Mouse (Mus musculus) liver, postnatal 0 days (tissue): ENCODE measurements around the gene Hoxb9. TPM values are rescaled to one million over a fixed set of nuclear protein-coding genes. Genes with fewer than 3 reads are reported as not detected.

Experiments used
- ATAC-seq: fragments of 200-750 bp; cut with Nextera tagmentation; 2 replicates; pipeline ENCODE4 v1.8.0; 2017; ENCODE audit warnings: mild to moderate bottlenecking, moderate library complexity
- DNase-seq: peaks from one replicate; pipeline ENCODE4 v3.0.0-alpha.2; 2016
- H3K27ac ChIP-seq: fragments of 300-500 bp; sonication (generic); 2 replicates; pipeline ENCODE4 v1.5.1; 2014; ENCODE audit warnings: antibody characterized with exemption, moderate library complexity, mild to moderate bottlenecking, low read depth
- H3K27me3 ChIP-seq: fragments of 300-500 bp; sonication (generic); 2 replicates; pipeline ENCODE4 v1.6.1; 2014; ENCODE audit warnings: low read length, control low read depth, mixed read lengths; ENCODE audit not compliant: insufficient read depth
- H3K36me3 ChIP-seq: fragments of 300-500 bp; sonication (generic); replicated peaks from 2 replicates; pipeline ENCODE4 v1.6.1; 2014; ENCODE audit warnings: mild to moderate bottlenecking, control low read depth, low read length, moderate library complexity, mixed read lengths; ENCODE audit not compliant: insufficient read depth
- H3K4me1 ChIP-seq: fragments of 300-500 bp; sonication (generic); 2 replicates; pipeline ENCODE4 v1.6.1; 2014; ENCODE audit warnings: antibody characterized with exemption, mild to moderate bottlenecking, control low read depth; ENCODE audit not compliant: insufficient read depth
- H3K4me2 ChIP-seq: fragments of 300-500 bp; sonication (generic); 2 replicates; pipeline ENCODE4 v1.6.1; 2014; ENCODE audit warnings: low read depth, mild to moderate bottlenecking, low read length, moderate library complexity, mixed read lengths
- H3K4me3 ChIP-seq: fragments of 300-500 bp; sonication (generic); 2 replicates; pipeline ENCODE4 v1.5.1; 2014; ENCODE audit warnings: low read depth, low read length
- H3K9ac ChIP-seq: fragments of 300-500 bp; sonication (generic); replicated peaks from 2 replicates; pipeline ENCODE4 v1.6.1; 2014; ENCODE audit warnings: mild to moderate bottlenecking, moderate library complexity
- H3K9me3 ChIP-seq: fragments of 300-500 bp; sonication (generic); 2 replicates; pipeline ENCODE4 v1.6.1; 2016; ENCODE audit warnings: mild to moderate bottlenecking, control low read depth, low read length, mixed read lengths
- CTCF ChIP-seq: sonication (generic); IDR thresholded peaks from 2 replicates; pipeline ENCODE4 v1.5.1; 2016; ENCODE audit warnings: antibody characterized with exemption, low read depth
- EP300 ChIP-seq: IDR thresholded peaks from 2 replicates; pipeline ENCODE4 v1.6.1; 2016; ENCODE audit warnings: antibody characterized with exemption, low read depth, mild to moderate bottlenecking
- WGBS: fragments of 180-500 bp; shearing (Covaris S2); extraction: QIAGEN DNeasy Blood & Tissue Kit; methylation state at CpG from one replicate; pipeline ENCODE4 v1.1.7; 2014; ENCODE audit not compliant: insufficient replicate concordance; 5-methylcytosine and 5-hydroxymethylcytosine counted together
- polyA plus RNA-seq: library from polyadenylated mRNA; unstranded; fragments of >200 nt; fragmentation: Nextera tagmentation; extraction: Ambion mirVana; gene quantifications from 2 replicates; pipeline ENCODE4 v1.2.1, GENCODE M21; 2015

Gene Hoxb9
- polyA plus RNA-seq, 1 experiment from 2014 or later = not detected

DNA sequence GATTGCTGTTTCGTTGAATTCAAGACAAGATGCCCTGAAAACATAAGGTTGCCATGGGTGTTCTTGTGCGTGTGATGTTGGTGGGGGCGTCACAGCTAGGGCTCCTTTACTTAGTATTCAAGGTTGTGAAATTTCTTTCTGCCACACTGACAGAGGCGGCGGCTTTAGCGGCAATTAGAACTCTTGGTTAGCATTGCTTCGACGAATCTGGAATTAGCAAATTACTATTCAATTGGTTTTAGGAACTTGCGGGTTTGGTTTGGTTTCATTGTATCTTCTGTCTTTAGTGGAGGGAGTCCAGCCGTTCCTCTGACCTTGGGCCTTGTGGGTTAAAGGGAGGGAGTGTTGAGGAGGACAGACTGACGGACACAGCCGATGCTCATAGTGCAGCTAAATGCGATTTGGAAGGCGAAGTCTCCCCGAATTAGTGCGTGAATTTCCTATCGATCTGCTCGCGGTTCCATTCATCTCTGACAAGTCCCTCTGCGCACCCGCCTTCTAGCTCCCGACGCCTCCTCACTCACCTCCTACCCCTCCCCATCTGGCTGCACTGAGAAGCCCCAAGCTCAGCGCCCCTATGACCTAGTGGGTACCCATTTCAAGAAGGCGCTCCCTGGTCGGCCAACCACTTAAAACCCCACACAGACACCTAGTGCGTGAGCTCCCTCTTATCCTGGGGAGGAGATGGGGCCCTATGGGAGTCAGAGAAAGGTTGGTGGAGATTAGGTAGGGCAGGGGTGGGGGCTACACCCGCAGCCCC is 46.5 kb downstream of the Hoxb9 start, which contains the start of gene Hoxb4:
TSS of gene Hoxb4 (plus strand) at position 660 of the 760 bp plus-strand sequence.
- H3K27me3 ChIP-seq = peaks cover 82% of the 10 kb centered on the region
- no peaks in the 10 kb centered on the region for H3K36me3 ChIP-seq
- peak within 1 kb of the TSS; percentile 69 for H3K4me2 ChIP-seq
- 9% methylated on average over 28 of the region's 28 CpGs for WGBS
- H3K9me3 ChIP-seq = no peaks in the 10 kb centered on the region
- TF ChIP-seq EP300 = no peak
- no peak for TF ChIP-seq CTCF
- H3K9ac ChIP-seq = peak within 1 kb of the TSS; percentile 54
- H3K4me1 ChIP-seq = no peaks in the 10 kb centered on the region
- DNase-seq = peak; percentile 14
- peak within 1 kb of the TSS; percentile 68 for H3K27ac ChIP-seq
- ATAC-seq = no peak
- H3K4me3 ChIP-seq = peak within 1 kb of the TSS; percentile 49

DNA sequence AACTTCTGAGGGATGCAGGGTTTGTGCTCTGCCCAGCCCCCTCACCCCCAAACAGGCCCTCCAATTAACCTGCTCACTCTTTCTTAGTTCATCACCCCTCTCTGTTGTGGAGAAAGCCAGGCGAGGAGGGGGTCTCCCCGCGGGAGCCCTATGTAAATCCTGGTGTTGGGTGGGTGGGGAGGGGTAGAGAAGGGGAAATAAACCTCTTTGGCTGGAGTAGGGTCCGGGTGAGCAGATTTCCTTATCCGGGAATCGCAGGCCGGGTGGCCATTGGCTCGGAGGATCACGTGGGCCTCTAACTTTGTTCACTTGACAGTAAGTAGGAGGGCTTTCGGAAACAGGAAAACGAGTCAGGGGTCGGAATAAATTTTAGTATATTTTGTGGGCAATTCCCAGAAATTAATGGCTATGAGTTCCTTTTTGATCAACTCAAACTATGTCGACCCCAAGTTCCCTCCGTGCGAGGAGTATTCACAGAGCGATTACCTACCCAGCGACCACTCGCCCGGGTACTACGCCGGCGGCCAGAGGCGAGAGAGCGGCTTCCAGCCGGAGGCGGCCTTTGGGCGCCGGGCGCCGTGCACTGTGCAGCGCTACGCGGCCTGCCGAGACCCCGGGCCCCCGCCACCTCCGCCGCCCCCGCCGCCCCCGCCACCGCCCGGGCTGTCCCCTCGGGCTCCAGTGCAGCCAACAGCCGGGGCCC is 47.3 kb downstream of the Hoxb9 start:
- H3K4me1 ChIP-seq = no peaks in the 10 kb centered on the region
- peaks cover 75% of the 10 kb centered on the region for H3K27me3 ChIP-seq
- H3K36me3 ChIP-seq = no peaks in the 10 kb centered on the region
- no peaks in the 10 kb centered on the region for H3K9me3 ChIP-seq
- H3K4me2 ChIP-seq = peak overlapping the region; percentile 69
- TF ChIP-seq EP300 (no peak), CTCF (no peak)
- peak overlapping the region; percentile 49 for H3K4me3 ChIP-seq
- DNase-seq = peak; percentile 29
- peak; percentile 59; the same call in 1 of the 2 replicates for ATAC-seq
- peak overlapping the region; percentile 68 for H3K27ac ChIP-seq
- WGBS = under 1% methylated on average over 44 of the region's 45 CpGs
- H3K9ac ChIP-seq = peak overlapping the region; percentile 54

DNA sequence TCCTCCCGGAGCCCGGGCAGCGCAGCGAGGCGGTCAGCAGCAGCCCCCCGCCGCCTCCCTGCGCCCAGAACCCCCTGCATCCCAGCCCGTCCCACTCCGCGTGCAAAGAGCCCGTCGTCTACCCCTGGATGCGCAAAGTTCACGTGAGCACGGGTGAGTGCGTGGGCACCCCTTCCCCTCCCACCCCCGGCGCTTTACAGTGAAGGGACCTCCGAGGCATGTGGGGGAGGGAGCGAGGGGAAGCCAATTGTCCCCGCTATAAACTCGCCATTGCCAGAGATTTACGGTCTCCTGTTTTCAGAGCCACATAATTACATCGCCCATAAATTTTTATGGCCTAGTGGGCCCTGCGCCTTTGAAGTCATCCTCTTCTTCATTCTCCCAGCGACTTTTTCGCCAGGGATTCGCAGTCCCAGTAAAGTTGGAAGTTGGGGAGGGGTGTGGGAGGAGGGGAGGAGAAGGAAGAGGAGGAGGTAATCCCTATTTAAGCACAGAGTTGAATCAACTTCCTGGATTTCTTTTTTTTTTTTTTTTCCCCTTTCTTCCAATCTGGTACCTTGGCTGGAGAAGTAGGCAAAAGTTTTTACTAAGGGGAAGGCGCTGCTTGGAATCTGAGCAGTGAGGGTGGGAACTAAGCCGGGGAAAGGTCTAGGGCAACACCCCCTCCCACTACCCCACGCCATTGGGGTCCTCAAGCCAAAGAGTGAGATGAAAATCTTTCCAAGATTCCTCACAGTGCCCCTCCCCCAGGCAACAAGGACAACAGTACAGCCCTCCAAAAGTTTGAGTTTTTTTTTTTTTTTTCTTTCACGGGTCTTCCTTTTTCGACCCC is 48.0 kb downstream of the Hoxb9 start:
- TF ChIP-seq CTCF (no peak), EP300 (no peak)
- Histone ChIP-seq H3K27me3 (peaks cover 73% of the 10 kb centered on the region), H3K9ac (peak overlapping the region; percentile 54), H3K4me2 (peak overlapping the region; percentile 69), H3K4me3 (peak overlapping the region; percentile 49), H3K4me1 (no peaks in the 10 kb centered on the region), H3K27ac (peak overlapping the region; percentile 68), H3K9me3 (no peaks in the 10 kb centered on the region), H3K36me3 (no peaks in the 10 kb centered on the region)
- peak; percentile 15 for DNase-seq
- WGBS = under 1% methylated on average over 34 of the region's 34 CpGs
- ATAC-seq = no peak; the same call in 1 of the 2 replicates

DNA sequence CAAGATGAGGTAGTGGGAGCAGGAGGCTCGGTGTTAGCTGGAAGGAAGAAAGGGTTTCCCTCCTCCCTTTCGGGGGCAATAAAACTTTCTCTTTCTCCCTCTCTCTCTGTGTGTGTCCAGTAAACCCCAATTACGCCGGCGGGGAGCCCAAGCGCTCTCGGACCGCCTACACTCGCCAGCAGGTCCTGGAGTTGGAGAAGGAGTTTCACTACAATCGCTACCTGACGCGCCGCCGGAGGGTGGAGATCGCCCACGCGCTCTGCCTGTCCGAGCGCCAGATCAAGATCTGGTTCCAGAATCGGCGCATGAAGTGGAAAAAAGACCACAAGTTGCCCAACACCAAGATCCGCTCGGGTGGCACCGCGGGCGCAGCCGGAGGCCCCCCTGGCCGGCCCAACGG is 48.7 kb downstream of the Hoxb9 start:
- WGBS = under 1% methylated on average over 29 of the region's 29 CpGs
- H3K4me2 ChIP-seq = peak overlapping the region; percentile 69
- no peak for ATAC-seq
- no peaks in the 10 kb centered on the region for H3K9me3 ChIP-seq
- TF ChIP-seq EP300 = no peak
- no peak for TF ChIP-seq CTCF
- peak overlapping the region; percentile 11; the same call in 1 of the 2 replicates for H3K9ac ChIP-seq
- no peaks in the 10 kb centered on the region for H3K36me3 ChIP-seq
- H3K27me3 ChIP-seq = peaks cover 70% of the 10 kb centered on the region
- peak overlapping the region; percentile 55 for H3K27ac ChIP-seq
- H3K4me1 ChIP-seq = no peaks in the 10 kb centered on the region
- peak overlapping the region; percentile 49 for H3K4me3 ChIP-seq
- DNase-seq = peak; percentile 18

DNA sequence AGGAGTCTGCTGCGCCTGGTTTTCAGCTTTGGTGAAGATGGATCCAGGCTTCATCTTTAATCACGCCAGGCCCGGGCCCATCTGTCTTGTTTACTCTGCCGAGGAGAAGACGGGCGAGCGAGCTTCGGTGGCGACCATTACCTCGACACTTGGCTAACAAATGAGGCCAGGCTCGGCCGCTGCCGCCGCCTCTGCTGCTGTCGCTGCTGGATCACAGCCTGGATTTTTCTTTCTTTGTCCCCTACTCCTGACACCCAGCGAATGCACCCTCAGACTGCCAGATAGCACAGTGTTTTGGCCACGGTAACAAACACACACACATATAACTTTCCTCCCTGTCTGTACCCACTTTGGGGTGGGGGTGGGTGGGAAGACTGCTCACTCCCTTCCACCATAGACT is 49.4 kb downstream of the Hoxb9 start:
- H3K4me2 ChIP-seq = peak overlapping the region; percentile 32; the same call in 1 of the 2 replicates
- H3K4me1 ChIP-seq = no peaks in the 10 kb centered on the region
- no peak overlapping the region for H3K9ac ChIP-seq
- no peak overlapping the region; the same call in 1 of the 2 replicates for H3K27ac ChIP-seq
- H3K9me3 ChIP-seq = no peaks in the 10 kb centered on the region
- DNase-seq (peak; percentile 13), ATAC-seq (no peak)
- peaks cover 68% of the 10 kb centered on the region for H3K27me3 ChIP-seq
- TF ChIP-seq EP300 (no peak), CTCF (no peak)
- 46% methylated on average over 17 of the region's 17 CpGs for WGBS
- H3K4me3 ChIP-seq = no peak overlapping the region
- H3K36me3 ChIP-seq = no peaks in the 10 kb centered on the region
